Mouse (Mus musculus): ENCODE results near the gene Hist1h2bp. TPM values are rescaled to one million over a fixed set of nuclear protein-coding genes. Genes with fewer than 3 reads are reported as not detected.
A peak's percentile ranks its signal among the peaks of the same experiment; 100 is the strongest.

Hist1h2bp gene
- total RNA-seq, 1 experiment from 2014 or later = 17.5 TPM

- peak in 1 of 2 experiments; percentile 51; a peak in 1 of 4 replicates for ATAC-seq (replicated peaks in 1 of 2; ENCODE audit: insufficient read depth in 1 of 2, low FRiP score in 2 of 2, low TSS enrichment in 1 of 2, low read depth in 1 of 2, poor library complexity in 2 of 2, severe bottlenecking in 2 of 2)
Observed at GRCm38 (mm10) chr13:21820082-21820890, 33.0 kb downstream of the Hist1h2bp start.

DNA sequence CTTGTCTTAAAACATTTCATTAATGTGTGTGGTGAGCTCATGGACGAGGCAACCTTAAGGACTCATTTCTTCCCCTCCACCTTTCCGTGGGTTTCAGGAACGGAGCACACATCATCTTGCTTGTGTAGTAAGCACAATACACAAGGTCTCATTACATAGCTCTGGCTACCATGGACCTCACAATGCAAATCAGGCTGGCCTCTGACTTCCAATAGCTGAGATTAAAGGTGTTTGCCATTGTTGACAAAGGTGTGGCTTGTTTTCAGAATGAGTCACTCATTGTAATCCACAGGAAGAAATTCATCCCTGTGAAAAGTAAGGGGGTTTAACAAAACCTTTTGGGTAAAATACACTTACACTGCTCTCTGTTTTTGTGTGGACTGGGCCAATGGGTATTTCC is 41.2 kb downstream of the Hist1h2bp start:
- no peak for ATAC-seq (replicated peaks in 1 of 2; ENCODE audit: insufficient read depth in 1 of 2, low FRiP score in 2 of 2, low TSS enrichment in 1 of 2, low read depth in 1 of 2, poor library complexity in 2 of 2, severe bottlenecking in 2 of 2)

DNA sequence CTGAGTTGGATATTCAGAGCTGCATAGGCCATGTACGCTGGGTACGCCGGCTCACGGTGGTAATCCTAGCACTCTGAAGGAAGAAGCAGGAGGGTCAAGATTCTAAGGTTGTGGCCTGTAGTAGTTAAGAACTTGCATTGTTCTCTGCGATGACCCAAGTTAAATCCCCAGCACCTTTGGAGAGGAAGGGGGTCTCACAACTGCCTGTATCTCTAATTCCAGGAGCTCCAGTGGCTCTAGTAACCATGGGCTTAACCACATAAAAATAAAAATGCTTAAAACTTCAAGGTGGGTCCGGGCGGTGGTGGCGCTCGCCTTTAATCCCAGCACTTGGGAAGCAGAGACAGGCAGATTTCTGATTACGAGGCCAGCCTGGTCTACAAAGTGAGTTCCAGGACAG is 43.1 kb downstream of the Hist1h2bp start:
- no peak for ATAC-seq (replicated peaks in 1 of 2; ENCODE audit: insufficient read depth in 1 of 2, low FRiP score in 2 of 2, low TSS enrichment in 1 of 2, low read depth in 1 of 2, poor library complexity in 2 of 2, severe bottlenecking in 2 of 2)

GRCm38 (mm10) chr13:21831418-21832394 is 44.4 kb downstream of the Hist1h2bp start, which contains the start of gene Hist1h4n:
Gene Hist1h4n (minus strand): TSS chr13:21832196.
- ATAC-seq (replicated peaks in 1 of 2; ENCODE audit: insufficient read depth in 1 of 2, low FRiP score in 2 of 2, low TSS enrichment in 1 of 2, low read depth in 1 of 2, poor library complexity in 2 of 2, severe bottlenecking in 2 of 2) = peak; percentile 58 to 59

- ATAC-seq (replicated peaks in 1 of 2; ENCODE audit: insufficient read depth in 1 of 2, low FRiP score in 2 of 2, low TSS enrichment in 1 of 2, low read depth in 1 of 2, poor library complexity in 2 of 2, severe bottlenecking in 2 of 2) = peak; percentile 84 to 88
Observed at GRCm38 (mm10) chr13:21833461-21833860, 46.2 kb downstream of the Hist1h2bp start, which contains the start of the genes Hist1h2ap and Hist1h2br. Gene Hist1h2ap (minus strand): TSS chr13:21833507. Gene Hist1h2br (plus strand): TSS chr13:21833743.

Other genes starting within 250 kb of the Hist1h2bp start
- not detected in 2 replicates for gene Olfr1366, start 244.7 kb upstream of the Hist1h2bp start, total RNA-seq (2017)
- not detected in 2 replicates for gene Olfr1535, start 227.6 kb upstream of the Hist1h2bp start, total RNA-seq (2017)
- gene Olfr1364, start 205.7 kb upstream of the Hist1h2bp start, total RNA-seq (2017) = not detected in 2 replicates
- not detected in 2 replicates for gene Olfr1362, start 173.4 kb upstream of the Hist1h2bp start, total RNA-seq (2017)
- gene Olfr11, start 144.9 kb upstream of the Hist1h2bp start, total RNA-seq (2017) = not detected in 2 replicates
- gene Olfr1361, start 124.1 kb upstream of the Hist1h2bp start, total RNA-seq (2017) = not detected in 2 replicates
- not detected in 2 replicates for gene Olfr1360, start 110.1 kb upstream of the Hist1h2bp start, total RNA-seq (2017)
- not detected in 2 replicates for gene Olfr1359, start 89.3 kb upstream of the Hist1h2bp start, total RNA-seq (2017)
- gene Hist1h2bl, start 71.3 kb upstream of the Hist1h2bp start, total RNA-seq (2017) = 207 and 226 TPM in 2 replicates
- gene Hist1h2ai, start 71.0 kb upstream of the Hist1h2bp start, total RNA-seq (2017) = 605 and 1,529 TPM in 2 replicates
- gene Hist1h3h, start 69.8 kb upstream of the Hist1h2bp start, total RNA-seq (2017) = 66.5 and 218 TPM in 2 replicates
- gene Hist1h2bm, start 65.4 kb upstream of the Hist1h2bp start, total RNA-seq (2017) = 228 and 356 TPM in 2 replicates
- gene Hist1h4j, start 52.4 kb upstream of the Hist1h2bp start, total RNA-seq (2017) = 134 and 252 TPM in 2 replicates
- 1,343 and 1,971 TPM in 2 replicates for gene Hist1h4k, start 37.0 kb upstream of the Hist1h2bp start, total RNA-seq (2017)
- gene Hist1h2ak, start 33.6 kb upstream of the Hist1h2bp start, total RNA-seq (2017) = 437 and 599 TPM in 2 replicates
- gene Hist1h2bn, start 33.3 kb upstream of the Hist1h2bp start, total RNA-seq (2017) = 843 and 1,062 TPM in 2 replicates
- 487 and 689 TPM in 2 replicates for gene Hist1h1b, start 6.8 kb upstream of the Hist1h2bp start, total RNA-seq (2017)
- 102 and 199 TPM in 2 replicates for gene Hist1h3i, start 4.1 kb upstream of the Hist1h2bp start, total RNA-seq (2017)
- gene Hist1h2an, start 243 bp upstream of the Hist1h2bp start, total RNA-seq (2017) = 238 and 317 TPM in 2 replicates
- 25.5 and 234 TPM in 2 replicates for gene Hist1h2bq, start 22.7 kb downstream of the Hist1h2bp start, total RNA-seq (2017)
- not detected in 2 replicates for gene Hist1h2ao, start 23.0 kb downstream of the Hist1h2bp start, total RNA-seq (2017)
- gene Hist1h4m, start 24.3 kb downstream of the Hist1h2bp start, total RNA-seq (2017) = 1,005 and 2,128 TPM in 2 replicates
- gene Hist1h4n, start 44.7 kb downstream of the Hist1h2bp start, total RNA-seq (2017) = 608 and 1,167 TPM in 2 replicates
- 2,322 and 2,497 TPM in 2 replicates for gene Hist1h2ap, start 46.0 kb downstream of the Hist1h2bp start, total RNA-seq (2017)
- gene Hist1h2br, start 46.3 kb downstream of the Hist1h2bp start, total RNA-seq (2017) = 126 and 348 TPM in 2 replicates
- 18.3 and 26.9 TPM in 2 replicates for gene Zfp184, start 157.6 kb downstream of the Hist1h2bp start, total RNA-seq (2017)
- not detected in 2 replicates for gene Pom121l2, start 193.7 kb downstream of the Hist1h2bp start, total RNA-seq (2017)
- 0.84 and 1.1 TPM in 2 replicates for gene Prss16, start 222.3 kb downstream of the Hist1h2bp start, total RNA-seq (2017)
- 573 and 874 TPM in 2 replicates for gene Hist1h2ah, start 248.1 kb downstream of the Hist1h2bp start, total RNA-seq (2017)
- 735 and 845 TPM in 2 replicates for gene Hist1h2bk, start 248.4 kb downstream of the Hist1h2bp start, total RNA-seq (2017)